Mouse (Mus musculus) bone marrow, adult 2 months (tissue): ENCODE results near the gene Fam117a.

Experiments
- CTCF ChIP-seq: fragments of 200-500 bp; IDR thresholded peaks from 2 replicates; pipeline ENCODE4 v1.5.1; 2011; ENCODE audit warnings: low read length, control low read depth; ENCODE audit not compliant: control insufficient read depth, insufficient read depth
- POLR2A ChIP-seq: fragments of 200-500 bp; IDR thresholded peaks from 2 replicates; pipeline ENCODE4 v1.6.1; 2011; ENCODE audit warnings: low read depth, mild to moderate bottlenecking, control low read depth, low read length, borderline replicate concordance; ENCODE audit not compliant: control insufficient read depth

DNA sequence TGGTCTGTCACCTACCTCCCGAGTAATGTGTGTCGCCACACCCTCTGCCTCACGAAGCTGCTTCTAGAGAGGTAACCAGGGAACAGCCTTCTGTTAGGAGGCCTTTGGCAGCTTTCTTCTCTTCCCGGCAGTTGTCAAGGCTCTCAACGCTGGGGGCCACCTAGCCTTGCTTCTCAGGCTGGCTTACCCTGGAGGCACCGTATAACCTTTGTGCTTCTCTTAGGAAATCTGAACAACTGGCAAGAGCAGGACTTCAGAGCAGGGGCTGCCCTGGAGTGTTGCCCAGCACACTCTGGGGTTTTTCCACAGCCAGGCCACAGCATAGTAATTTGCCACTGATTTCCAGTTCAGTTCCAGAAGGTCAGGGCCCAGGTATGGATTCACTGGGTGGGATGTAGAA is 13.5 kb downstream of the Fam117a start:
- TF ChIP-seq POLR2A (no peak), CTCF (no peak)
